Mouse (Mus musculus): ENCODE data around the gene Gatd1.
"Not testable (repeated sequence)": the region's sequence is repeated elsewhere in the genome, so short reads cannot be mapped to it uniquely, and the experiment has no call there.

The Gatd1 gene

DNA sequence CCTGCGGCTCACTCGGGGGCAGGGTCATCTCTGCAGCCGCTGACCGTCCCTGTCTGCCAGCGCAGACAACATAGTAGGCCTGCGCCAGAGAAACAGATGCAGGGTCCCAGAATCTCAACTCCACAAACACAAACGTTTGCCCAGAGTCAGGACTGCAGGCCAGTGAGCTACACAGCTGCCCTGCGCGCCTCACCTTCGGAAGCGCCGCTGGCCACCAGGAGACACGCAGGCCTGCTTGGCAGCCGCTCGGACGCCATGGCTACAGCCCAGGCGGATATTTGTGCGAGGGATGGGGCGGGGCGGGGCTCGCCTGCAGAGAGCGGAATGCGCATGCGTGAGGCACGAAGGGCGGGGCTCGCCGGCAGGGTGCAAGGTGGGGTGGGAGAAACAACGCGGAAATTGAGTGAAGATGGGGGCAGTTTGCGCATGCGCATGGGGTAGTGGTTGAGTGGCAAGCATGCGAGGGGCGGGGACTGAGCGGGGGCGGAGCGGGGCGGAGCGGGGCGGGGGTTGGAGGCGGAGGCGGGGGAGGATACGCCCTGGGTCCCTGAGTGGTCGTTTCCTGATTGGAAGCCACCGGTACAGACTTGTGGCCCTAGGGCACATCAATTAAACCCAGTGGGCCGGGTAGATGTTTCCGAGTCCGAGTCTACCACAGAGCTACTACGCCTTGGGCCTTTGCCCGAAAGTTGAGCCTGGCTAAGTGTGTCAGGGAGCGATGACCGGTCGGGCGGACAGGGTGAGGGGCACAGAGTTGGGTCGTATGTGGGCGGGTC lies at the start of gene Gatd1:
Gatd1 (minus strand) TSS at position 328 of the 776 bp plus-strand sequence.
- DNase-seq, result peak; percentile 100

DNA sequence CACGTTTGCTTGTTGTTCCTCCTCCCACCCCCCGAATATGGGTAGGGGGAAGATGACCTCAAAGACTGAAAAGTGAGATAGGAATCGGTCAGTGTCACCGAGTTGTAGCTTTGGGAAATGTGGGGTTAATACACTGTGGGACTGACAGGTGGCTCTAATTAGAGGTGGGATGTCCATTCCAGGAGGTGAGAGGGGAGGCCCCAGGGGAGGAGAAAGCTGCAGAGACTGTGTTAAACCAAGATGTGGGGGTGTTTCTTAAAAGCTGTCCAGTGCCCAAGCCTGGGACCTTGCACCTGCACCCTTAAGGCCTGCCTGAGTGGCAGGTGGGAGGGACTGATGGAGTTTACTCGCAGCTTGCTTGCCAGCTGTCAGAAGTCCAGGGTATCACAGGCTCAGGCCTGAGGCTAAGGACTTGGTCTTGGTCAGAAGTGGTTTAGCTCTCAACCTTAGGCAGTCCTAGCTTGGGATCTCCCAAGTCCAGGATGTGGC lies 48.4 kb upstream of the Gatd1 start:
- DNase-seq, result no peak

DNA sequence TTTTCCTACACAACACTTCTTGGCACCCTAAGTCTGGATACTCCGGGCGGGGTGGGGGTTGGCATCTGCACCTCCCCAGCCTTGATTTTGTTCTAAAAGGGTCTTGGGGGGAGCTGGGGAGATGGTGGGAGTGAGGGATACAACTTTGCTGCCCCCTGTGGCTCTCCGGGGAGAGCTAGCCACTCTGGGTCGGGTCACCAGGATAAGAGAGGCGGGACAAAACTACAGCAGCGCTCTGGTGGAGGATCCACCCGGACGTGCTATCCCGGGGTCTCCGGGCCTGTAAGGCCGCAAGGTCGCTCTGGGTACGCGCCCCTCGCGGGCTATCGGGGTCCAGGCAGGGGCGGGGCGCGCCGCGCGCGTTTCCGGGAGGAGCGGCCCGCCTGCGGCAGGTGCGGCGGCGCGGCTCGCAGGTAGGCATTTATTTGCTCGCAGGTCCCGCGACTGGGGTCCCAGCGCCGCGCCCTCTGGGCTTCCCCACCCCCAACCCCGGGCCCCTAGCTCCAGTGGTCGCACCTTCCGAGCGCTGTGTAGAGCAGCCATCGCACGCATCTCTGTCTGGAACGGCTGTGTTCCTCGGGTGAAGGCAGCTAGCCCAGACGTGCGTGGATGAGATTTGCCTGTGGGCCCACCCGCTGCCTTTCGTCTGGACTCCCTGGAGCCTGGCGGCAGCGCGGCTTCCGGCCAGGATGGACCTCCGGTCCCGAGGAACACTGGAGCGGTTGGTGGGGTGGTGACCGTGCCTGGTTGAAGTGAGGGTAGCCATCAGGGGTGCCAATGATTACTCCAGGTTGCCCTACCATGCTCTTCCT lies 47.8 kb upstream of the Gatd1 start:
- no peak for DNase-seq

DNA sequence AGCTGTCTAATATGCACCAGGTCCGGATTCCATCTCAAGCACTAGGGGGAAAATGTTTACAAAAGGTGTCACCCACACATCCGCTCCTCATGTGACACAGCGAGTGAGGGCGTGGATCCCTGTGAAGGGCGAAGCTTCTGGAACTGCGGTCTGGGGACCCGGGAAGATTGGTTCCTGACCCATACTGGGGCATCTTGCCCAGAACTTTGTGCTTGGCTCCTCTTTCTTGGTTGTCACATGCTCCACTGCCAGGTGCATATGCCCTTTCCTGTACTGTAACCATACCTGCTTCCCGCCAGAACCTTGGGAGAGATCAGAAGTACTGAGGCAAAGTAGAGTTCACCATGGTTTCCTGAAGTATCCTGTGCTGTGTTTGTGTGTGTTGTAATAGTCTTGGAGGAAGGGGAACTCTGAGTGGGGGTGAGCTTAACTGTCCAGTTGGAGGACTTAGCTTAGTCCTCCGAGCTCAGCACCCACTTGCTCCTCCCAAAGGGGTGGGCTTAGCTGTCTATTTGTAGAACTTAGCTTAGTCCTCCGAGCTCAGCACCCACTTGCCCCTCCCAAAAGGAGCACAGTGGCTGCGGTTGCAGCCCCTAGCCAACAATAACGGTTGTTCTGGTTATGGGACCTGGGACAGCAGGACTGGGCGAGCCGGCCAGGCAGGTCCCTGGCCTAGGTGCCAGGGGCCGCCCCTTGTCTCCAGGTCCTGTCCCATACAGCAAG lies 46.6 kb upstream of the Gatd1 start, which contains the start of gene Cracr2b:
Cracr2b (plus strand) TSS at position 704 of the 723 bp plus-strand sequence.
- DNase-seq, result no peak

DNA sequence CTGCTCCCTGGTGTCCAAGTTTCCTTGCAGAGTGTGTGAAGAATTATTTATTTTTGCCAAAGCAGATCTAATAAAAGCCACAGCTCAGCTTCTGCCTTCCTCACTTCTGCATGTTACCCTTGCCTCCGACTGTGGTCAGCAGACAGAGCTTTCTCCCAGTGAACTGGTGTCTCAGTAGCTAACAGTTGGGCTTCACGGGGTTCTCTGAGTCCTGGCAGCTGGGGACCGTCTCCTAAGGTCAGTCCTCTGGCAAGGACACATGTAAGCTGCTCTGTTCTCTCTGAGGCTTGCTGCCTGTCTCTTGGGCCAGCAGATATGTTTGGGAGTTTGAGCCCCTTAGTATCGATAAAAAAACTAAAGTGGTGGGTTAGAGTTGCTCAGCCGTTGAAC lies 46.1 kb upstream of the Gatd1 start:
- no peak for DNase-seq

DNA sequence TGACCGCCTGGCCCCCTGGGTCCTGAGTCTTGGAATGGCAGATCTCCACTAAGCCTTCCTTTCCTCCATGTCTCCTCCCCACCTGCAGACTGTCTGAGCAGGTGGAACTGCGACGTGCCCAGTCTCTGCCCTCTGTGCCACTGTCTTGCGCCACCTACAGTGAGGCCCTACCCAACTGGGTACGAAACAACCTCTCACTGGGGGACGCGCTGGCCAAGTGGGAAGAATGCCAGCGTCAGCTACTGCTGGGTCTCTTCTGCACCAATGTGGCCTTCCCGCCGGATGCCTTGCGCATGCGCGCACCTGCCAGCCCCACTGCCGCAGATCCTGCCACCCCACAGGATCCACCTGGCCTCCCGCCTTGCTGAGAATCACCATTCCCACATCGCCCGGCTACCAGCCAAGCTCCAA lies 45.4 kb upstream of the Gatd1 start:
- no peak for DNase-seq

DNA sequence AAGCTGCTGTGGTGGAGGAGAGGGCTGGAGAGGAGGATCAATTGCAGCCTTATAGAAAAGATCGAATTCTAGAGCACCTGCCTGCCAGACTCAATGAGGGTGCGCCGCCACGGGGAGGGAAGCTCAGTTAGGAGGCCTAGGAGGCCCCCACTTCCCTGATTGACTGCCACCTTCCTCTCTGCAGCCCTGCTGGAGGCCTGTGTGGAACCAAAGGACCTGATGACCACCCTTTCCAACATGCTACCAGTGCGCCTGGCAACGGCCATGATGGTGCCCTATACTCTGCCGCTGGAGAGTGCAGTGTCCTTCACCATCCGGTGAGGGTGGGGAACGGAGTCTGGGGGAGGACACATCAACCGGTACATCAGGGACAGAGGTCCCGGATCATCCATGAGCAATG lies 44.7 kb upstream of the Gatd1 start:
- no peak for DNase-seq

DNA sequence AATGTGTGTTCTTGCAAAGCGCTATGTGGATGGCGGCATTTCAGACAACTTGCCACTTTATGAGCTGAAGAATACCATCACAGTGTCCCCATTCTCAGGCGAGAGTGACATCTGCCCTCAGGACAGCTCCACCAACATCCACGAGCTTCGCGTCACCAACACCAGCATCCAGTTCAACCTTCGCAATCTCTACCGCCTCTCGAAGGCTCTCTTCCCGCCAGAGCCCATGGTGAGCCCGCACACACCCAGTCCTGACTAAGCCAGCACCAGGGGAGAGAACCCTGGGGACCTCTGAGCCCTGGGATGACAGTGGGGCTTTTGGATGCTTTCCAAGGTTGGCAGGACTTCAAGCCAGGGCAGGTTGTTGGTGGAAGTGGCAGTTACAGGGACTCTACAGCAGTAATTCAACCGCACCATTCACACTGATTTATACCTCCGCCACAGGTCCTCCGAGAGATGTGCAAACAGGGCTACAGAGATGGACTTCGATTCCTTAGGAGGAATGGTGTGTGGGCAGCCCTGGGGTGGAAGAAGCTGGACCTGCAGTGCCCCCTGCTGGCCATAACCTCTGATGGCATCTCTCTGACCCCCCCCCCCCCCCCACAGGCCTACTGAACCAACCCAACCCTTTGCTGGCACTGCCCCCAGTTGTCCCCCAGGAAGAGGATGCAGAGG lies 44.2 kb upstream of the Gatd1 start:
- DNase-seq, result no peak

DNA sequence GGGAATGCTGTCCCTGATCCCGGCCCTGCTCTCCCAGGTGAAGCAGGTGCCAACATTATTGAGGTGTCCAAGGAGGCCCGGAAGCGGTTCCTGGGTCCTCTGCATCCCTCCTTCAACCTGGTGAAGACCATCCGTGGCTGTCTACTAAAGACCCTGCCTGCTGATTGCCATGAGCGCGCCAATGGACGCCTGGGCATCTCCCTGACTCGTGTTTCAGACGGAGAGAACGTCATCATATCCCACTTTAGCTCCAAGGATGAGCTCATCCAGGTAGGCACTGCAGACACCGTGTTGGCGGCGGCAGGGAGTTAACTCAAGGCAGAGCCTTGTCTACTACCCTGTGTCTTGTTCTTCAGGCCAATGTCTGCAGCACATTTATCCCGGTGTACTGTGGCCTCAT lies 43.3 kb upstream of the Gatd1 start:
- DNase-seq, result no peak

DNA sequence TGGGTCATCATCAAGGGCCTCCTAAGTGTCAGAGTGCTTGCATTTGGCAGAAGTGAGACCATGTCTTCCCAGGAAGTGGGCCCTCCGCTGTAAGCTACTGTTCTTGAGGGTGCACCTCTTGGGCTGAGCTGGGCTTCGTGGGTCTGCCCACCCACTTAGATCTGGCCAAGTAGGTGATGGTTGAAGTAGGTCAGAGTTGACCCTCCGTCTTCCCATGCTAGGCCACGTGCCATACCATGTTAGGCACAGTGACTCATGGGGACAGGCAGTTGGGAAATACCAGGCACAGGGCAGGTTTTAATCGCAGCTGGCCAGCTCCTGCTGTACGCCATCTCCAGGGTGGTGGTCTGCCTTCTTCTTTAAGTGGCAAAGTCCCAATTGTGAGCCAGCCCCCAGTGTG lies 42.8 kb upstream of the Gatd1 start:
- no peak for DNase-seq

DNA sequence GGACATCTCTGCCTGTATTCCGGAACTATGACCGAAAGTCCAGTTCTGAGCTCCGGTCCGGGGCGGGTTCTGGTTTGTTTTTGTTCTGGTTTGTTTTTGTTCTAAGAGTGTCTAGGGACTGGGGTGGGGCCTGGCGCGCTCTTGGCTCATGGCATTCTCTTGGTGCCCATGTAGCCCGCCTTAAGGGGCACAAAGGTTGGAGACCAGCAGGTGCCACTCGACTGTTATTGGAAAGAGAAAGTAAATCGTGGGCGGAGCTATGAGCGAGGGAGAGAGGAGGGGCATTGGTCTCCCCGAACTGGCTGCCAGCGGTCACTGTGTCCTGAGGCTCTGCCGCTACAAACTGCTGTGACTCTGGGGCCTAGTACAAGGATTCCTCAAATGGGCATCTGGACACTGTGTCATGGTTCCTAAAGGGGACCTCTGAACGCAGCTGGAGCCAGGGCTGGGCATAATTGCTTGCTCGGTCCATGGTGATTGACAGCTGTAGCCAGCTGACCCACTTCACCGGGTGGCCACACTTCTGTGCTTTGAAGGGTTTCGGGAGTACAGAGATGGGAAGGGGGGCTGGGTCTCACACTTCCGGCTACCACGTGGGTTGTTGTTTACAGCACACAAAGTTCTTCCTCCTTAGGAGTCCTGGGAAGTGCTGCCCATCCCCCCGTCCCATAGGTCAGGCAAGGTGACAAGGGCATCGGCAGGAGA lies 41.8 kb upstream of the Gatd1 start:
- peak; percentile 23 for DNase-seq

DNA sequence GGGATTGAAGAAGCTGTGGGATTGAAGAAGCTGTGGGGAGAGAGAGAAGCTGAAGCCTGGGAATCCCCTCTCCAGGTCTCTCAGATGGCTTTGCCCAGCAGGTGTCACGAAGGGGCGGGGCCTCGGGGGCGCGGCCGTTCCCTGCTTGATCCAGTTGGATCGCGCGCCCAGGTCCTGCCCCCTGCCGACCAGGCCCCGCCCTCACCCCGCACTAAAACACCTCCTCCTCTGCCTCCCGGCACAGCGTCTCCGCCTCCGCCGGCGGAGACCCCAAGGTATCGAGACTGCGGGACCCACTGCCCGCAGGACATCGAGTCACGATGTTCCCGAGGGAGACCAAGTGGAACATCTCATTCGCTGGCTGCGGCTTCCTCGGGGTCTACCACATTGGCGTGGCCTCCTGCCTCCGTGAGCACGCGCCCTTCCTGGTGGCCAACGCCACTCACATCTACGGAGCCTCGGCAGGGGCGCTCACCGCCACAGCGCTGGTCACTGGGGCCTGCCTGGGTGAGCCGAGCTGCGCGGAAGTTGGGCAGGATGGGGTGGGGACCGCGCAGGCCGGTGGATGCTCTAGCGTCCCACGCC lies 41.1 kb upstream of the Gatd1 start, which contains the start of gene Pnpla2:
Pnpla2 (plus strand) TSS at position 232 of the 585 bp plus-strand sequence.
- peak; percentile 90 for DNase-seq

DNA sequence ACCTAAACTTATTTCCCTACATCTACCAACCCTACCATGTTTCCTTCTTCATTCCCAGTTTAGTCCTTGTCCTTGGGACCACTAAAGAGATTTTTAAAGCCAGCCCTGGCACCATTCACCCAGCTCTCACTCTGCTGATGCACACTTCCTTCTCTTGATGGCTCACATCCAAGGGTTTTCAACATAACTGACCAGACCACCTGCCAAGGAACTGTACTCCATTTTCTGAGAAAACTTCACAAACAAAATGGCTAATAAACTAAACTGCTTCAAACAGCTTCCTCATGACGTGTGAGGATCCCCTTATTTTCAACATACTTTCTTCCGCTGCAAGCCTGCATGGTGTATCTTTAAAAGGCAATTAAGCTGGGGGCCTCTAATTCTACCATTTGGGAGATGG lies 39.7 kb upstream of the Gatd1 start:
- DNase-seq, result no peak

DNA sequence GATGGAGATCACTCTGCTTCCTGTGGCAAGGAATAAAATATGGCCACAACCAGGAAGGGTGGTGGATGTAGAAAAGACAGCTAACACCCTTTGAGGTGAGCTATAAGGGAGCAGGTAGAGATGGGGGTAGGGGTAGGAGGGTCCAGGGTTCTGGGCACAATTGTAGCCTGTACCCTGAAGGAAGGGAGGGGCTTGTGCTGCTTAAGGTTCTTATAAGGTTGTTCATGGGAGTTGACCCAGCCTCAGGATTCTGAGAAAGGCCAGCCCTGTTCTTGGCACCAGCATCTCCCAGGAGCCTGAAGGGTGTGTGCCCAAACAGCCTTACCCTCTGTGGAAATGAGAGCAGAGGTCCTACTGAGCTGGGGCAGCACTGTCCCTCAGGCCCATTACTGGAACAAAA lies 38.0 kb upstream of the Gatd1 start:
- no peak for DNase-seq

DNA sequence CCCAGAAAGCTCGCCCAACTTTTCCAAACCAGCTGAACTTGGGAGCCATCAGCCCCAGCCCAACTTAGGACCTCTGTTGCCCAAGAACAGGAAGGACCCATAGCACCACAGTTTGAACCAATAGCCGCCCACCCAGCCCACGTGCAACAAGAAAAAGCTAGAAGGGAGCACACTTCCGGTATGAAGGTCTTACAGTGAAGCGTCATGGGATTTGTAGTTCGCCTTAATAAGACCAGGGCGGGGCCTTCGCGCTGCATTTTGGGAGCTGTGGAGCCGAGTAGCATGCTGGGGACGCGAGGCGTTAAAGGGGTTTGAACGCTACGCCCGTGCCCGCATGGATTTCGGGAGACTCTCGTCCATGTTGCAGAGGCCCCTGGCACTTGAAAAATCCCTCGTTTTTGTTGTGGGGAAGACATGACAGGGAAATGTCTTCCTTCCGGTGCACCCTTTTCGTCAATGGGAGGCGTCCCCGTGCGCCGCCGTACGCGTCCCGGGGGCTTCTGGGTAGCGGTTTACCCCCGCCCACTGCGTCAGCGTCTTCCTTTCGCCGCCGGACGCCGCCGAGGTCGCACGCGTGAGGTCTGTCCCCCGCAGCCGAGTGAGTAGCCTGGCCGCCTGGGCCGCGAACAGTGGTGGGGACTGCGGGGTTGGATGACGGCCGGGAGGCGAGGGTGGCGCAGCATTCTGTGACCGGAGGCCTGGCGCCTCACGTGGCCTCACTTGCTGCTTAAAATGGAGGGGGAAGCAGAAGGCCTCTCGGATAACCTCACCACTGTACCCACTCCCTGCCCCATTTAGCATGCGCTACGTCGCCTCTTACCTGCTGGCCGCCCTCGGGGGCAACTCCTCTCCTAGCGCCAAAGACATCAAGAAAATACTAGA lies 33.4 kb upstream of the Gatd1 start, which contains the start of gene Rplp2:
Rplp2 (plus strand) TSS at position 261 of the 882 bp plus-strand sequence.
- peak; percentile 88 for DNase-seq

DNA sequence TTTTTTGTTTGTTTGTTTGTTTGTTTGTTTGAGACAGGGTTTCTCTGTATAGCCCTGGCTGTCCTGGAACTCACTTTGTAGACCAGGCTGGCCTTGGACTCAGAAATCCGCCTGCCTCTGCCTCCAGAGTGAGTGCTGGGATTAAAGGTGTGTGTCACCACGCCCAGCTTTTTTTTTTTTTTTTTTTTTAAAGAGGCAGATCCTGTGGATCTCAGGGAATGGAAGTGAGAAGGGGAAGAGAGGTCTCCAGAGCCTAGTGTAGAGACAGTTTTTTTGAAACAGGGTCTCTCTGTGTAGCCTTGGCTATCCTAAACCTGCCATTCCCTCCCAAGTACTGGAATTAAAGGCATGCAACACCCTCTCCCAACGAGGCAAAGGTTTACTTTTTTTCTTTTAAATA lies 32.4 kb upstream of the Gatd1 start:
- not testable (repeated sequence) for DNase-seq

DNA sequence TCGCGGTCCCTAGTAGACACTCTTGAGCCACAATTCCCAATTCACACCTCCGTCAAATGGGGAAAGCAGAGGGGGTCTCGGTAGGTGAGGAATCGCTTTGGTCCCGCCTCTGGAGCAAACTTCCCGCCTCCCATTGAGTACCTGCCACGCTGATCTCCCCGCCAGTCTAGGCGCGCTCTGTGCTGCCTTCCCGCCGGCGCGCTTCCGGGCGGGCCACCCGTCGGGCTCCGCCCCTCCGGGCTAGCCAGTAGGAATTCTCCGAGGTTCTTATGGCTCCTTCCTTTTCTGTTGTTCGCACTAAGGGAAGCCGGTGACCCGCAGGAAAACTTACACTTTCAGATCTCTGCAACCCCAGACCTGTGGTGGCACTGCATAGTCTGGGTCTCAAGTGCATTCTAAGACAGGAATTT lies 29.9 kb upstream of the Gatd1 start, which contains the start of gene Pidd1:
Pidd1 (minus strand) TSS at position 198 of the 410 bp plus-strand sequence.
- DNase-seq, result no peak

DNA sequence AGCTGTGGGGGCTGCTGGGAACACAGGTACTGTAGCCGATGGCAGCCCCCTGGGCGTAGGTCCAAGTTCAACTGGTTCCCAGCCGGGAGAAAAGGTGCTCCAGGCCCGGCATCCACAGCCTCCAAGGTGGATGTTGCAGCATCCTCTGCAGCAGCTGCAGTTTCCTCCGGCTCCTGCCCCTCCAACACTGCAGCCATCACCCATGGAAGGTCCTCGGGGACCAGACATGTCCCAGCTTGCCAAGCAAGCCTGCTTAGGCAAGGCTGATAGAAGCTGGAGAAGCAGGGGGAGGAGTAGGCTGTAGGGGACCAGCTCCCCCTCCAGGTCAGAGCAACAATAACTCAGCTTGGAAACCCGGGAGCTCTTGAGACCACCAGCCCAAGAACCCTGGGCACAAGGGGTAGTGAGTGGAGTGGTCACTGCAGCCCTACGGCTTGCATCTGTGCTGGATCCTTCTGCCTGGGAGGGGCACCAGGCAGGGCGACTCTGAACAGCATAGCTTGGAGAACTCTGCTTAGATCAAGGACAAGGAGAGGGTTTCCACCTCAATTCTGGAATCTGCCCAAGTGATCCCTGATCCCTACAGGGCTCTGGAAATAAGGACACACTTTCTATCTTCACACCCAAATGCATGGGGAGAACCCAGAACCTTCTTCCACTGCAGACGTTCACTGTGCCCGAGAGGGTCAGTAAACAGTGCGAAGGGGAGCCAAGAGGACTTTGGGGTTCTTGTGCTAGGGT lies 29.3 kb upstream of the Gatd1 start:
- no peak for DNase-seq

DNA sequence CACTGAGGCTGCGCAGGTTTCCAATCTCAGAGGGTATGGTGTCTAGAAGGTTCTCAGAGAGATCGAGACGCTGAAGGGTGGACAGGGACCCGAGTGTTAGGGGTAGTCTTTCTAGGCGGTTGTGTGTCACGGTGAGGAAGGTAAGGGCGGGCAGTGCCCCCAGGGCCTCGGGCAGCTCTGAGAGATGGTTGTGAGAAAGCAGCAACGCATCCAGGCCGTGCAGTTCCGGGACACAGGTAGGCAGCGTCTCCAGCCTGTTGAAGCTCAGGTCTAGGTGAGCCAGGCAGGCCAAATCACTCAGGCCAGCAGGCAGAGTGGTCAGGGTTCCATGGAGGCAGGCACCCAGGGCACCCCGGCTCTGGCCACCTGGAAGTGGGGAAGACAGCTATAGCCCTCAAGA lies 28.3 kb upstream of the Gatd1 start:
- no peak for DNase-seq

DNA sequence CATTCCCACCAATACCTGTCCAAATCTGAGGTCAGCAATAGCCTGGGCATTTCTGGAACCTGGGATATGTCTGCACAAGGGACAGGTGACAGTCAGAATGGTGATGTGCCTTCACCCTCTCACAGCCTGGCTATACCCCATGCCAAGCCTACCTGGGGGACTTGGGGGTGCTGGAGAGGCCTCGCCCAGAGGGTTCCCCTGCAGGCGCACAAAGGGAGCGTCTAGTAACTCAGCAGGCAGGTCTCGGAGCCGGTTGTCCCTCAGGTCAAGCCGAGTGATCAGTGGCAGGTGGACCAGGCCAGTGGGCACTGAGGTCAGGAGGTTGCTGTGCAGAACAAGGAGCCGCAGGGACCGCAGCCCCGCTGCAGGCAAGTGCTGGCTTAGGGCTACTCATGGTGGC lies 27.5 kb upstream of the Gatd1 start:
- no peak for DNase-seq

All from right cerebral cortex, postnatal 4 days (tissue).